Mouse (Mus musculus): ENCODE results near the gene Supt3. TPM values are rescaled to one million over a fixed set of nuclear protein-coding genes. Genes with fewer than 3 reads are reported as not detected.

The Supt3 gene
- 27.0 and 33.6 TPM in 2 replicates for polyA plus RNA-seq (2014; fragmentation: Nextera tagmentation; extraction: Ambion mirVana)

DNA sequence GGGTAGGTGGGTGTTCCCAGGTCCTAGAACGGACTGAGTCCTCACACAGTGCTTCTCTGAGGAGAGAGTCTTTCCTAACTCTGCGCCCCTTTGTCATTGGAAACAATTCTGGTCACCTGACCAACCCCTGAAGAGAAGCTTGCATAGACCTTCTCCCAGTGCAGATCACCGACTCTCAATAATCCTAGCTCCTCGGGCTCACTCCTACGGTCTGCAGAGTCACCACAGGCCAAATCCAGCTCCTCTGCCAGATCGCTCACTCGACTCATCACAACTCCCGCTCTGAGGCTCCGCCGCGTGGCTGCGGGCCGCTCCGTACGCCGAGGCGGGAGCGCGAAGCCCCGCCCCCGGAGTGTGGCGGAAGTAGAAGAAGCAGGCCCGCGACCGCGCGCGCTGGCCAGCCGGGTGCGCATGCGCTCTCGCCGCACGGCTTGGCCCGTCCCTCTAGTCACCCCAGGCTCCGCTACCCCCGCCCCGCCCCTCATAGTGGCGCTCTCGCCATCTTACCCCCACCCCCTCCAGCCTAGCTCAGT lies at the start of gene Supt3:
Gene Supt3 (plus strand): TSS at position 415 of the 533 bp plus-strand sequence.
- peak; percentile 97 for ATAC-seq (ENCODE audit: low FRiP score)
- Histone ChIP-seq H3K36me3 (ENCODE audit: control insufficient read depth, insufficient read depth, low read length) (no peaks in the 10 kb centered on the region), H3K9me3 (ENCODE audit: control insufficient read depth, low read length) (no peaks in the 10 kb centered on the region), H3K9ac (ENCODE audit: low read length) (peak within 1 kb of the TSS; percentile 94), H3K27me3 (ENCODE audit: control insufficient read depth, insufficient read depth, low read length) (no peaks in the 10 kb centered on the region), H3K4me2 (peak within 1 kb of the TSS; percentile 73), H3K4me1 (ENCODE audit: control insufficient read depth, insufficient read depth, low read length) (0 out of 2 replicates have a peak, but pooled peaks cover 6% of the 10 kb centered on the region), H3K27ac (ENCODE audit: low read depth, low read length) (peak within 1 kb of the TSS; percentile 69), H3K4me3 (ENCODE audit: low read depth, low read length) (peak within 1 kb of the TSS; percentile 89)
- WGBS, result under 1% methylated on average over 40 of the region's 40 CpGs
- peak; percentile 100 for DNase-seq (ENCODE audit: low spot score, missing footprints)

DNA sequence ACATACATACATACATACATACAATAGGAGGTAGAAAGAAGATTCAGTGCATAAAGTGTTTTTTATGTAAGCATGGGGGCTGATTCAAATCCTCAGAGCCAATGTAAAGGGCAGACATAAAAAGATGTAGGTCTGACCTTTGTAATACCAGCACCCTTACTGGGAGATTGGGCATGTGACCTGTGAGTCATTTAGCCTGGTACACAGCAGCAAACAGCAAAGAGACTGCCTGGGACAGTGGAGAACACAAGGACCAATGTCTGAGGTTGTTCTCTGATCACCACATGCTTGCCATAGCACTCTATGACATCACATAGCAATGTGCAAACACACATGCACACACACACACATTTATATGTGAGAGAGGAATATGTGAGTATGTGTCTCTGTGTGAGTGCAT lies 49.3 kb upstream of the Supt3 start:
- peaks cover 9% of the 10 kb centered on the region; the same call in 1 of the 2 replicates for H3K27me3 ChIP-seq (ENCODE audit: control insufficient read depth, insufficient read depth, low read length)
- no peaks in the 10 kb centered on the region for H3K4me1 ChIP-seq (ENCODE audit: control insufficient read depth, insufficient read depth, low read length)
- H3K4me3 ChIP-seq (ENCODE audit: low read depth, low read length), result no peak overlapping the region
- no peak overlapping the region for H3K27ac ChIP-seq (ENCODE audit: low read depth, low read length)
- H3K4me2 ChIP-seq, result no peak overlapping the region
- H3K9me3 ChIP-seq (ENCODE audit: control insufficient read depth, low read length), result no peaks in the 10 kb centered on the region
- H3K9ac ChIP-seq (ENCODE audit: low read length), result no peak overlapping the region
- no peak for DNase-seq (ENCODE audit: low spot score, missing footprints)
- ATAC-seq (ENCODE audit: low FRiP score), result no peak
- no peaks in the 10 kb centered on the region for H3K36me3 ChIP-seq (ENCODE audit: control insufficient read depth, insufficient read depth, low read length)

DNA sequence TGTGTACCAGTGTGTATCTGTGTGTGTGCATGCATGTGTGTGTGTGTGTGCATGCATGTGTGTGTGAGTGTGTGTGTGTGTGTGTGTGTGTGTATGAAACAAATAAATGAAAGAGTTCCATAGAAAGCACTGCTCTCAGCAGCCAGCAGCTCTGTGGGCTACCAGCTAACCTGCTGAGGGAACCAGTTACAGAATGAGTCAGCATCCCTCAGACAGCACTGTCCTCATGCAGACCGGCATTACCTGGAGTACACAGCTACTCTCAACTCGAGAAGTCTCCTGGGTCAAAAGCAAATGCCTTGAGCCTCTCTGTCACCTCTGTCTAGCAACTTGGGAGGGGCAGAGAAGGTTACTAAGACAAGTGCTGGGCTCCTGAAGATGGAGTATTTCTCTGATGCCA lies 48.5 kb upstream of the Supt3 start:
- WGBS, result 55% methylated on average over 2 of the region's 2 CpGs
- DNase-seq (ENCODE audit: low spot score, missing footprints) (no peak), ATAC-seq (ENCODE audit: low FRiP score) (no peak)
- H3K9me3 ChIP-seq (ENCODE audit: control insufficient read depth, low read length), result no peaks in the 10 kb centered on the region
- no peak overlapping the region for H3K4me2 ChIP-seq
- H3K36me3 ChIP-seq (ENCODE audit: control insufficient read depth, insufficient read depth, low read length), result no peaks in the 10 kb centered on the region
- no peaks in the 10 kb centered on the region for H3K4me1 ChIP-seq (ENCODE audit: control insufficient read depth, insufficient read depth, low read length)
- H3K9ac ChIP-seq (ENCODE audit: low read length), result no peak overlapping the region
- H3K27ac ChIP-seq (ENCODE audit: low read depth, low read length), result no peak overlapping the region
- H3K4me3 ChIP-seq (ENCODE audit: low read depth, low read length), result no peak overlapping the region
- H3K27me3 ChIP-seq (ENCODE audit: control insufficient read depth, insufficient read depth, low read length), result peaks cover 14% of the 10 kb centered on the region

DNA sequence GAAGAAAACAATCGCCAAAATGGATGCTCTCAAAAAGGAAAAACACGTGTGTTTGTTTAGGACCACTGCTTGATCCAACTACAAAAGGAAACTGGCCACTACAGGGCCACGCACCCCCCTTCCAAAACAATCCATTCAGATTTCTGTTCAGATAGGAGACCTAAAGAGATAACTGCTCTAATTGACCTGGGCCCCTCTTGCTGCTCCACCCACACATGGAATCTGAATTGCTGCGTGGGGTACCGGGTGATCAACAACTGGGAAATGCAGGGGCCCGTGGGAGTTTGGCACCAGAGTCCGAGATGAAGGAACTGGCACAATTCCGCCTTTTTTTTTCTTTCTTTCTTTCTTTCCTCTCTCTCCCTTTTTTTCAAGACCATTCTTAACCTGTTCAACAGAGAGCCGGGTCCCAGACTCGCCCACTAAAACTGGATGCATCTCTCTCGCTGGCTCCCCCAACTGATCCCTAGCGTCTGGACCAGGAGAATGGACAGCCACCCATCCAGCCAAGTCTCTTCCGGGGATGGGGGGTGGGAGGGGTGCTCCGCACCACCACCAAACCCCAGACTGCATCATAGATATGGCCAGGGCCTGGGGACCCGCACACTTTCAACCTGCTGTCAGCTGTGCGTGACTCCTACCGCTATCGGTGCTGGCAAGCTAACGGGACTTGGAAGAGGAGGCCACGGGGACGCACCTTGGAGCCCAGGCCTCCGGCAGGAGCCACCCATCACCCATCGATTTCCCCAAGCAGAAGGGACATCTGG lies 43.2 kb upstream of the Supt3 start:
- Histone ChIP-seq H3K9ac (ENCODE audit: low read length) (no peak overlapping the region), H3K4me2 (peak overlapping the region; percentile 88), H3K27me3 (ENCODE audit: control insufficient read depth, insufficient read depth, low read length) (peaks cover 62% of the 10 kb centered on the region), H3K36me3 (ENCODE audit: control insufficient read depth, insufficient read depth, low read length) (no peaks in the 10 kb centered on the region), H3K4me3 (ENCODE audit: low read depth, low read length) (peak overlapping the region; percentile 60), H3K4me1 (ENCODE audit: control insufficient read depth, insufficient read depth, low read length) (peaks cover 19% of the 10 kb centered on the region), H3K27ac (ENCODE audit: low read depth, low read length) (no peak overlapping the region), H3K9me3 (ENCODE audit: control insufficient read depth, low read length) (no peaks in the 10 kb centered on the region)
- DNase-seq (ENCODE audit: low spot score, missing footprints) (peak; percentile 91), ATAC-seq (ENCODE audit: low FRiP score) (no peak)
- WGBS, result under 1% methylated on average over 23 of the region's 23 CpGs

DNA sequence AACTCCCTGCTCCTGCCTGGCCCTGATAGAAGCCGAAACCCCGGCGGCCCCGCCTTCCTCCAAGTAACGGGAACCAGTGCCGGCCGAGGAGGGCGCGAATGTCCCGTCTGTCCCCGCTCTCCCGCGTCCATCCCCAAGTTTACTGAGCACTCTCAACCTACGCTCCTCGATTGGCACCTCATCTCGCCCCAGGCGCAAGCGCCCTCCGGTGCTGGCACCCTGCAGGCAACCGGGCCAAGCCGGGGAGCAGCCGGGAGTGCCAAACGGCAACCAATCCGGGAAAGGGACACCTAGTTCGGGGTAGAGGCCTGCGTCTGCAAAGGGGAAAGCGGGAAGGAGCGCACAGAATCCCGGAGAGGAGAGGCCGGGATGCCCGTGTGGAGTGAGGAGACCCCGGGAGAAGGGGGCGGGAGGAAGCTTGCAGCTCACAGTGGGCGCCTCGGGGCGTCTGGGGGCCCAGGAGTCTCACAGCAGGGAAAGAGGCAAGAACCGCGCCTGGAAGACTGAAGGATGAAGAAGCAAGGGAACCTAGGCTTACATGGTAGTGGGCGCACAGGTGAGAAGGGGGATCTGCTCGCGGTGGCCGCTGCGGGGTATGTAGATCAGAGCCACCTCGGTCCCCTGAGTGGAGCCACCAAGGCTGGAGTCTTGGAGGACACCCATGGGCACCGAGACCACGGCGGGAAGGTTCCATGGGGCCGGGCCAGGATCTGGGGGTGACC lies 42.3 kb upstream of the Supt3 start:
- H3K4me2 ChIP-seq, result peak overlapping the region; percentile 88
- no peaks in the 10 kb centered on the region for H3K9me3 ChIP-seq (ENCODE audit: control insufficient read depth, low read length)
- peak overlapping the region; percentile 60 for H3K4me3 ChIP-seq (ENCODE audit: low read depth, low read length)
- no peaks in the 10 kb centered on the region for H3K36me3 ChIP-seq (ENCODE audit: control insufficient read depth, insufficient read depth, low read length)
- peak; percentile 97 for DNase-seq (ENCODE audit: low spot score, missing footprints)
- peak overlapping the region; percentile 52 for H3K9ac ChIP-seq (ENCODE audit: low read length)
- peaks cover 19% of the 10 kb centered on the region for H3K4me1 ChIP-seq (ENCODE audit: control insufficient read depth, insufficient read depth, low read length)
- WGBS, result under 1% methylated on average over 48 of the region's 48 CpGs
- no peak overlapping the region for H3K27ac ChIP-seq (ENCODE audit: low read depth, low read length)
- peaks cover 71% of the 10 kb centered on the region for H3K27me3 ChIP-seq (ENCODE audit: control insufficient read depth, insufficient read depth, low read length)
- ATAC-seq (ENCODE audit: low FRiP score), result peak; percentile 17; the same call in 1 of the 2 replicates

GRCm38 (mm10) chr17:44735223-44735990 lies 41.5 kb upstream of the Supt3 start:
- Histone ChIP-seq H3K4me1 (ENCODE audit: control insufficient read depth, insufficient read depth, low read length) (peaks cover 19% of the 10 kb centered on the region), H3K27me3 (ENCODE audit: control insufficient read depth, insufficient read depth, low read length) (peaks cover 73% of the 10 kb centered on the region), H3K27ac (ENCODE audit: low read depth, low read length) (no peak overlapping the region), H3K9ac (ENCODE audit: low read length) (peak overlapping the region; percentile 71), H3K9me3 (ENCODE audit: control insufficient read depth, low read length) (no peaks in the 10 kb centered on the region), H3K4me2 (peak overlapping the region; percentile 88), H3K36me3 (ENCODE audit: control insufficient read depth, insufficient read depth, low read length) (no peaks in the 10 kb centered on the region), H3K4me3 (ENCODE audit: low read depth, low read length) (peak overlapping the region; percentile 60)
- peak; percentile 98 for DNase-seq (ENCODE audit: low spot score, missing footprints)
- peak; percentile 38 for ATAC-seq (ENCODE audit: low FRiP score)
- under 1% methylated on average over 59 of the region's 64 CpGs for WGBS

DNA sequence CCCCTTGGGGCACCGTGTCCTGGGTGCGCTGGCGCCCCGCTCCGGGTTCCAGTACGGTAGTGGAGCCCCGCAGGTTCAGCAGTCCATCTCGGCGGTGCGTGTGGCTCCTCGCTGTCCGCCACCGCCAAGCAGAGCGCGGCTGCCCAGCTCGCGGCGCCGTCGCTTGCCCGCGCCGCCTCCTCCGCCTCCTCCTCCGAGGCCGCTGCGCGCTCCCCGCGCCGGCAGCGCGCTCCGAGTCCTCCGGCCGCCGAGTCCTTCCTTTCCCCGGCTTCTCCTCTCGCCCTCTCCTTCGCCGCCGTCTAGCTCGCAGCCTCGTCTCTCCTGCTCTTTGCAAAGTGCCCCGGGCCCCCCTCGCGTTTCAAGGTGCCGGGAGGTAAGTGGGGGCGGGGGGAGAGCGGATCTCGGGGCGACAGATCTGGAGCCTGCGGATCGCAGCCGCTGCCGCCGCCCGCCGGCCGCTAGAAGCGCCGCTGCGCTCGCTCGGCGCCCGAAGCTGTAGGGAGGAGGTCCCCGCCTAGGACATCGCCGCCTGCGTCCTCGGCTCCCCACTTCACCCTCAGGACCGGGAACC lies 40.9 kb upstream of the Supt3 start:
- Histone ChIP-seq H3K4me2 (peak overlapping the region; percentile 88), H3K9ac (ENCODE audit: low read length) (peak overlapping the region; percentile 71), H3K4me3 (ENCODE audit: low read depth, low read length) (peak overlapping the region; percentile 60), H3K27ac (ENCODE audit: low read depth, low read length) (no peak overlapping the region), H3K9me3 (ENCODE audit: control insufficient read depth, low read length) (no peaks in the 10 kb centered on the region), H3K4me1 (ENCODE audit: control insufficient read depth, insufficient read depth, low read length) (peaks cover 19% of the 10 kb centered on the region), H3K27me3 (ENCODE audit: control insufficient read depth, insufficient read depth, low read length) (peaks cover 73% of the 10 kb centered on the region), H3K36me3 (ENCODE audit: control insufficient read depth, insufficient read depth, low read length) (no peaks in the 10 kb centered on the region)
- ATAC-seq (ENCODE audit: low FRiP score) (peak; percentile 75), DNase-seq (ENCODE audit: low spot score, missing footprints) (peak; percentile 98)
- WGBS, result under 1% methylated on average over 65 of the region's 73 CpGs

- Histone ChIP-seq H3K4me2 (peak overlapping the region; percentile 15), H3K27ac (ENCODE audit: low read depth, low read length) (no peak overlapping the region), H3K36me3 (ENCODE audit: control insufficient read depth, insufficient read depth, low read length) (no peaks in the 10 kb centered on the region), H3K4me1 (ENCODE audit: control insufficient read depth, insufficient read depth, low read length) (peaks cover 19% of the 10 kb centered on the region), H3K9me3 (ENCODE audit: control insufficient read depth, low read length) (no peaks in the 10 kb centered on the region), H3K9ac (ENCODE audit: low read length) (no peak overlapping the region), H3K27me3 (ENCODE audit: control insufficient read depth, insufficient read depth, low read length) (peaks cover 66% of the 10 kb centered on the region), H3K4me3 (ENCODE audit: low read depth, low read length) (no peak overlapping the region)
- under 1% methylated on average over 33 of the region's 33 CpGs for WGBS
- DNase-seq (ENCODE audit: low spot score, missing footprints), result peak; percentile 95
- no peak for ATAC-seq (ENCODE audit: low FRiP score)
These were observed 39.5 kb upstream of the Supt3 start for GRCm38 (mm10) chr17:44737275-44738120.

Measured in midbrain, embryonic 11.5 days (tissue).